Comparison of ENCODE assay signal across 15 mouse cellular contexts in genomic region chr4:132554221-132554620, GRCm38 (mm10). TPM values are rescaled to one million over a fixed set of nuclear protein-coding genes. Genes with fewer than 3 reads are reported as not detected.
DNase-seq lines count a peak whose midpoint lies in the region; ATAC-seq lines count a peak whose summit lies in the region.
"Had no signal": no experiment of that assay in that cellular context is flagged by ENCODE, and none has a peak within 500 bp of the region (broad histone marks: within the 10 kb centered on the region; RNA-seq: fewer than 3 reads in every experiment).

No protein-coding gene starts in this region.

- 0 out of 2 replicates have a peak overlapping the region, but pooled peaks have one; percentile 3 for H3K27ac ChIP-seq in limb, embryonic 15.5 days
- no peak overlapping the region for H3K27ac ChIP-seq in limb, embryonic 10.5 days
- H3K27ac ChIP-seq in lung, embryonic 16.5 days (ENCODE audit: low read length), result no peak overlapping the region
- H3K27ac ChIP-seq in stomach, embryonic 16.5 days (ENCODE audit: low read length), result peak overlapping the region; percentile 44; the same call in 1 of the 2 replicates
- H3K27ac ChIP-seq: embryonic facial prominence, embryonic 13.5 days; hindbrain, embryonic 14.5 days; layer of hippocampus, adult 2 months; neural tube, embryonic 15.5 days had no signal

- WGBS in limb, embryonic 15.5 days, result 73% methylated on average over 5 of the region's 5 CpGs
- whole genome bisulfite sequencing in limb, embryonic 10.5 days, result 78% methylated on average over 5 of the region's 5 CpGs
- WGBS in lung, embryonic 16.5 days, result 55% methylated on average over 5 of the region's 5 CpGs
- 59% methylated on average over 5 of the region's 5 CpGs for WGBS in stomach, embryonic 16.5 days

- H3K9me3 ChIP-seq in limb, embryonic 15.5 days, result no peaks in the 10 kb centered on the region
- H3K9me3 ChIP-seq in limb, embryonic 10.5 days (replicated peaks), result no peaks in the 10 kb centered on the region
- no peaks in the 10 kb centered on the region for H3K9me3 ChIP-seq in lung, embryonic 16.5 days (ENCODE audit: control insufficient read depth, low read length)
- no peaks in the 10 kb centered on the region for H3K9me3 ChIP-seq in stomach, embryonic 16.5 days (replicated peaks; ENCODE audit: control insufficient read depth, low read length)
- H3K9me3 ChIP-seq: embryonic facial prominence, embryonic 13.5 days; neural tube, embryonic 15.5 days had no signal

- no peaks in the 10 kb centered on the region for H3K4me1 ChIP-seq in limb, embryonic 15.5 days
- H3K4me1 ChIP-seq in limb, embryonic 10.5 days, result no peaks in the 10 kb centered on the region
- H3K4me1 ChIP-seq in lung, embryonic 16.5 days (replicated peaks; ENCODE audit: control insufficient read depth, insufficient read depth, low read length), result no peaks in the 10 kb centered on the region
- peaks cover 5% of the 10 kb centered on the region; the same call in 1 of the 2 replicates for H3K4me1 ChIP-seq in stomach, embryonic 16.5 days (ENCODE audit: control insufficient read depth, insufficient read depth, low read length)
- H3K4me1 ChIP-seq: embryonic facial prominence, embryonic 13.5 days; neural tube, embryonic 15.5 days had no signal

- 0 out of 2 replicates have a peak, but pooled peaks have one; percentile 7 for ATAC-seq in frontal cortex, adult (ENCODE audit: low TSS enrichment)
- no peak for ATAC-seq in limb, embryonic 15.5 days (ENCODE audit: insufficient number of reproducible peaks, low FRiP score, low TSS enrichment, low read depth)
- peak; percentile 71 for ATAC-seq in lung, embryonic 16.5 days (ENCODE audit: low read depth)
- no peak for ATAC-seq in stomach, embryonic 16.5 days (ENCODE audit: insufficient read depth, low FRiP score)

- H3K4me3 ChIP-seq in limb, embryonic 15.5 days, result no peak overlapping the region
- H3K4me3 ChIP-seq in limb, embryonic 10.5 days, result no peak overlapping the region
- no peak overlapping the region for H3K4me3 ChIP-seq in lung, embryonic 16.5 days (ENCODE audit: low read length)
- H3K4me3 ChIP-seq in stomach, embryonic 16.5 days (replicated peaks; ENCODE audit: low read length), result no peak overlapping the region
- H3K4me3 ChIP-seq: embryonic facial prominence, embryonic 13.5 days; layer of hippocampus, adult 2 months; neural tube, embryonic 15.5 days had no signal

- DNase-seq in frontal cortex, postnatal 25 days (ENCODE audit: low spot score in 2 of 2), result no peak
- no peak for DNase-seq in limb, embryonic 10.5 days (ENCODE audit: low spot score)
- no peak for DNase-seq in spleen, adult 18-20 months
- DNase-seq in adrenal gland, postnatal 14 days, result no peak
- DNase-seq: adrenal gland, postnatal 36 days; retina, postnatal 1 day had no signal

- H3K36me3 ChIP-seq in limb, embryonic 15.5 days, result peaks cover 44% of the 10 kb centered on the region
- peaks cover 59% of the 10 kb centered on the region for H3K36me3 ChIP-seq in limb, embryonic 10.5 days
- H3K36me3 ChIP-seq in lung, embryonic 16.5 days (ENCODE audit: control insufficient read depth, insufficient read depth, low read length), result peaks cover 32% of the 10 kb centered on the region
- peaks cover 23% of the 10 kb centered on the region for H3K36me3 ChIP-seq in stomach, embryonic 16.5 days (ENCODE audit: control insufficient read depth, insufficient read depth, low read length)

- no peak overlapping the region for H3K9ac ChIP-seq in limb, embryonic 15.5 days
- no peak overlapping the region for H3K9ac ChIP-seq in lung, embryonic 16.5 days (ENCODE audit: low read length)
- H3K9ac ChIP-seq in stomach, embryonic 16.5 days (ENCODE audit: low read length), result no peak overlapping the region
- H3K9ac ChIP-seq: embryonic facial prominence, embryonic 13.5 days; hindbrain, embryonic 14.5 days; neural tube, embryonic 15.5 days had no signal

- H3K27me3 ChIP-seq in limb, embryonic 15.5 days, result no peaks in the 10 kb centered on the region
- H3K27me3 ChIP-seq in limb, embryonic 10.5 days (ENCODE audit: low read depth, poor library complexity, severe bottlenecking), result no peaks in the 10 kb centered on the region
- H3K27me3 ChIP-seq in lung, embryonic 16.5 days (ENCODE audit: control insufficient read depth, insufficient read depth, low read depth, low read length), result no peaks in the 10 kb centered on the region
- no peaks in the 10 kb centered on the region for H3K27me3 ChIP-seq in stomach, embryonic 16.5 days (ENCODE audit: control insufficient read depth, insufficient read depth, low read length)
- H3K27me3 ChIP-seq: embryonic facial prominence, embryonic 13.5 days; neural tube, embryonic 15.5 days had no signal

- H3K4me2 ChIP-seq in limb, embryonic 15.5 days, result no peak overlapping the region
- no peak overlapping the region for H3K4me2 ChIP-seq in lung, embryonic 16.5 days (ENCODE audit: low read depth, low read length)
- no peak overlapping the region for H3K4me2 ChIP-seq in stomach, embryonic 16.5 days (ENCODE audit: low read depth, low read length)
- H3K4me2 ChIP-seq: embryonic facial prominence, embryonic 13.5 days; hindbrain, embryonic 14.5 days; neural tube, embryonic 15.5 days had no signal

RNA-seq across cellular contexts. Expression of gene Ptafr, which starts 9.6 kb away (rescaled TPM):
- 1.1 and 1.4 TPM in 2 replicates for polyA plus RNA-seq in limb, embryonic 15.5 days (2015; fragmentation: Nextera tagmentation; extraction: Ambion mirVana)
- 0.20 and 0.25 TPM in 2 replicates for polyA plus RNA-seq in limb, embryonic 10.5 days (2016; fragmentation: Nextera tagmentation; extraction: Ambion mirVana)
- 1.1 and 1.2 TPM in 2 replicates for polyA plus RNA-seq in lung, embryonic 16.5 days (2015; fragmentation: Nextera tagmentation; extraction: Ambion mirVana)
- polyA plus RNA-seq in stomach, embryonic 16.5 days (2015; fragmentation: Nextera tagmentation; extraction: Ambion mirVana), result 1.0 and 1.2 TPM in 2 replicates
- total RNA-seq in adrenal gland, postnatal 14 days (2021), result 1.4 and 1.5 TPM in 2 replicates
- total RNA-seq: megakaryocyte-erythroid progenitor cell, adult 5-6 weeks had no signal

RNA-seq across cellular contexts. Expression of gene Dnajc8, which starts 18.9 kb away (rescaled TPM):
- polyA plus RNA-seq in limb, embryonic 15.5 days (2015; fragmentation: Nextera tagmentation; extraction: Ambion mirVana), result 129 and 131 TPM in 2 replicates
- 213 and 229 TPM in 2 replicates for polyA plus RNA-seq in limb, embryonic 10.5 days (2016; fragmentation: Nextera tagmentation; extraction: Ambion mirVana)
- 159 and 171 TPM in 2 replicates for polyA plus RNA-seq in lung, embryonic 16.5 days (2015; fragmentation: Nextera tagmentation; extraction: Ambion mirVana)
- 138 and 149 TPM in 2 replicates for polyA plus RNA-seq in stomach, embryonic 16.5 days (2015; fragmentation: Nextera tagmentation; extraction: Ambion mirVana)
- 111 and 114 TPM in 2 replicates for total RNA-seq in adrenal gland, postnatal 14 days (2021)

RNA-seq across cellular contexts. Expression of gene Atpif1, which starts 20.8 kb away (rescaled TPM):
- 746 and 799 TPM in 2 replicates for polyA plus RNA-seq in limb, embryonic 15.5 days (2015; fragmentation: Nextera tagmentation; extraction: Ambion mirVana)
- 1,005 and 1,007 TPM in 2 replicates for polyA plus RNA-seq in limb, embryonic 10.5 days (2016; fragmentation: Nextera tagmentation; extraction: Ambion mirVana)
- 976 and 986 TPM in 2 replicates for polyA plus RNA-seq in lung, embryonic 16.5 days (2015; fragmentation: Nextera tagmentation; extraction: Ambion mirVana)
- 1,031 and 1,078 TPM in 2 replicates for polyA plus RNA-seq in stomach, embryonic 16.5 days (2015; fragmentation: Nextera tagmentation; extraction: Ambion mirVana)
- total RNA-seq in adrenal gland, postnatal 14 days (2021), result 357 TPM in 2 replicates

RNA-seq across cellular contexts. Expression of gene Sesn2, which starts 43.9 kb away (rescaled TPM):
- polyA plus RNA-seq in limb, embryonic 15.5 days (2015; fragmentation: Nextera tagmentation; extraction: Ambion mirVana), result 11.8 and 12.8 TPM in 2 replicates
- 10.9 and 11.7 TPM in 2 replicates for polyA plus RNA-seq in limb, embryonic 10.5 days (2016; fragmentation: Nextera tagmentation; extraction: Ambion mirVana)
- polyA plus RNA-seq in lung, embryonic 16.5 days (2015; fragmentation: Nextera tagmentation; extraction: Ambion mirVana), result 10.6 and 12.3 TPM in 2 replicates
- polyA plus RNA-seq in stomach, embryonic 16.5 days (2015; fragmentation: Nextera tagmentation; extraction: Ambion mirVana), result 12.4 and 13.7 TPM in 2 replicates
- total RNA-seq in adrenal gland, postnatal 14 days (2021), result 17.8 and 19.8 TPM in 2 replicates

Comparison
In these comparisons a context has a peak if more than half of its experiments do, and no peak if none do; other contexts are left out.
1. H3K27ac ChIP-seq: peak in limb, embryonic 15.5 days (single experiment) and stomach, embryonic 16.5 days (single experiment); none in limb, embryonic 10.5 days (single experiment) and lung, embryonic 16.5 days (single experiment).
2. ATAC-seq: peak in frontal cortex, adult (single experiment) and lung, embryonic 16.5 days (single experiment); none in limb, embryonic 15.5 days (single experiment) and stomach, embryonic 16.5 days (single experiment).